Mouse (Mus musculus) intestine, postnatal 0 days (tissue): ENCODE measurements at regions not wholly inside any gene's neighbourhood (a gene's known extent, or its start where the extent isn't known, plus 50 kb on each side); places are given as distances from the start of the nearest gene placed in this dataset.

Source experiments
- ATAC-seq: fragments of 200-750 bp; cut with Nextera tagmentation; 2 replicates; pipeline ENCODE4 v1.8.0; 2017; ENCODE audit warnings: mild to moderate bottlenecking, moderate TSS enrichment, moderate library complexity
- H3K27ac ChIP-seq: fragments of 300-500 bp; sonication (generic); 2 replicates; pipeline ENCODE4 v1.5.1; 2014; ENCODE audit warnings: mild to moderate bottlenecking, low read depth, low read length, moderate library complexity
- H3K27me3 ChIP-seq: fragments of 300-500 bp; sonication (generic); replicated peaks from 2 replicates; pipeline ENCODE4 v1.6.1; 2014; ENCODE audit warnings: low read length, mixed read lengths; ENCODE audit not compliant: control insufficient read depth, insufficient read depth
- H3K36me3 ChIP-seq: fragments of 300-500 bp; sonication (generic); 2 replicates; pipeline ENCODE4 v1.6.1; 2014; ENCODE audit warnings: mild to moderate bottlenecking, moderate library complexity; ENCODE audit not compliant: control insufficient read depth, insufficient read depth
- H3K4me1 ChIP-seq: fragments of 300-500 bp; sonication (generic); replicated peaks from 2 replicates; pipeline ENCODE4 v1.6.1; 2014; ENCODE audit warnings: antibody characterized with exemption, low read length, mixed read lengths; ENCODE audit not compliant: control insufficient read depth, insufficient read depth
- H3K4me2 ChIP-seq: fragments of 300-500 bp; sonication (generic); replicated peaks from 2 replicates; pipeline ENCODE4 v1.6.1; 2014; ENCODE audit warnings: low read depth, mild to moderate bottlenecking, moderate library complexity
- H3K4me3 ChIP-seq: fragments of 300-500 bp; sonication (generic); 2 replicates; pipeline ENCODE4 v1.5.1; 2014; ENCODE audit warnings: low read depth, low read length
- H3K9ac ChIP-seq: fragments of 300-500 bp; sonication (generic); 2 replicates; pipeline ENCODE4 v1.6.1; 2014; ENCODE audit warnings: mild to moderate bottlenecking, low read depth, low read length
- H3K9me3 ChIP-seq: fragments of 300-500 bp; sonication (generic); 2 replicates; pipeline ENCODE4 v1.6.1; 2016; ENCODE audit warnings: mixed run types; ENCODE audit not compliant: control insufficient read depth
- CTCF ChIP-seq: sonication (generic); IDR thresholded peaks from 2 replicates; pipeline ENCODE4 v1.5.1; 2016; ENCODE audit warnings: low read depth, mild to moderate bottlenecking, control low read depth, antibody characterized with exemption, moderate library complexity
- WGBS: fragments of 180-500 bp; shearing (Covaris S2); extraction: QIAGEN DNeasy Blood & Tissue Kit; methylation state at CpG from one replicate; pipeline ENCODE4 v1.1.7; 2014; 5-methylcytosine and 5-hydroxymethylcytosine counted together

DNA sequence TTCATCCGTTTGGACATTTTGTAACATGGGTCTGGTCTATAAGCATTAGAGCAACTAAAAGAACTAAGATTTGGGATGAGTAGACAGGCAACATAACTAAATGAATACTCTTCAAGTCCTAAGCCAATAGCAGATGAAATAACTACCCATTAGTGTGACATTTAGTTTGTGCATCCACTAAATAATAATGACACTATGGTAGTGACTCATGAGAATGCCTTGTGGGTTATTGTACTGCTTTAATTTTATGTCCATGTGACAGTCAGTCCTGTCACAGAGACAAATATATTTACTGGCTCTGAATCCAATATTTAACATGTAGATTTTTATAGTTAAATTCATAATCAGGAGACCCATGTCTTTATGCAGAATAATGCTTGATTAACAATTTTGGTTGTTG is 339.5 kb upstream of the Epha4 start:
- no peak for ATAC-seq
- WGBS = 50% methylated on average over 1 of the region's 1 CpGs
- no peaks in the 10 kb centered on the region for H3K36me3 ChIP-seq

DNA sequence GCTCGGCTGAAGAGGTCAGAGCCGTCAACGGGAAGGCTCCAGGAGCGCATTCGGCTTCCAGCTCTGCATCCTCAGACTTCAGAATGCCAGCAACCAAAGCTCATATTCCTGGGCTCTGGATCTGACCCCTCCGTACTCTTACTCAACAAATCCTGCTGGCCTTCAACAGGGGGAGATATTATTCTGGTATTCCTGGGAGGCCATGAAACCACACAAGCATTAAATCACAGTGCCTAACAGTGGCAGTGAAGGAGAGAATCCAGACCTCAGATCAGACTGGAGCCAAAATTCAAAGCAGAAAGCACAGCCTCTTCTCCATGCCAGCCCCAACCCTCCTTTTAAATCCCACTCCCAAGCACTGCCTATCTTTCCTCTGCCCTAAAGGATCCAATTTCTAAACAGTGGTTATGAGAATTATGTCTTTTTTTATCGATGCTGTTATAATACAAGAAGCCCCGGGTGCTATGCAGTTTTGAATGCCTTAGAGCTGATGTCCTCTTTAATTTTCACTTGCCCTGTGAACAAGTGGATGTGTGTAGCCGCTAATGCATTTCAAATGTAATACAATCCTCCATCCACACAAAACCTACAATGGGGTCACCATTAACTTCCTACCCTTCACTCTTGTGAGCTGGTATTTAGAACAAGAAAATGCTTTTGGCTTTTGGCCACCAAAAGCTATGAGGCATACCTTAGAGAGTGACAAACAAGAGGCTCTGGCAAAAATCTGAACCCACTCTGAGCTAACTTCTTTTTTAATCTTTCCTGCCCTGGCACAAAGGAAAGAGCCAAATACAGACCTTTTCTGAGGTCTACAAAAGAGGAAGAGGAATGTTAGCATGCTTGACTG is 333.1 kb upstream of the Epha4 start:
- no peak for TF ChIP-seq CTCF
- 76% methylated on average over 9 of the region's 9 CpGs for WGBS

More for the DNA sequence above, 339.5 kb upstream of the Epha4 start:
- Histone ChIP-seq H3K9me3 (no peaks in the 10 kb centered on the region), H3K27me3 (no peaks in the 10 kb centered on the region), H3K4me1 (no peaks in the 10 kb centered on the region), H3K4me2 (no peak overlapping the region), H3K4me3 (no peak overlapping the region), H3K9ac (no peak overlapping the region), H3K27ac (no peak overlapping the region)
- no peak for TF ChIP-seq CTCF

DNA sequence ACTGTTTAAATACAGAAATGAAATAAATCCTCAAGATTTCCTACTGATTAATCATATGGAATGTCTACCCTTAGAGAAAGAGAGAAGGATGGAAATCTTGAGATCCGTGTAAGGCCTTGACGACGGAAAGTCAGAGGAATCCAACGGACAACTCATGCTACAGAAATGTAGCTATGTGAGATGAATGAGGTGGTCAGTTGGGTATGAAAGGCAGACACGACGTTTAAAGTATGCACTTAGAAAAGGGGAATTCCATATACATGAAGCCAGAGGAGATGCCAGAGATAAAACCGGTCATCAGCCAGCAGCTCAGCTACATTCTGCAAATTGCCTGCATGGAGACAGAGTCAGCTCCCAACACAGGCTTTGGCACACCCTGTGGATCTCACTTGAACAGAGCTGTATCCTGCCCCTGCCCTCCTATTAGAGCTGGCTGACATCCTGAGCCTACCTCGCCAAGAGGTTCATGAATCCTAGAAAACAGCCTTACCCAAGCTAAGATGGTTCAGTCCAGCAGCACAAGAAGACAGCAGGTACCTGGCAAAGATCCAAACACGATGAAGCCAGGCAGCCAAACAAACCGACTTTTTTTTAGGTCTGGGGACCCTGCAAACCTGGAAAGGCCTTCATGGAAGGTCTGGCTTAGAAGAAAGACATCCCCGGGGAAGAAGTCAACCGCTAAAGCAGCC is 331.3 kb upstream of the Epha4 start:
- no peaks in the 10 kb centered on the region for H3K36me3 ChIP-seq
- no peak overlapping the region for H3K4me2 ChIP-seq
- TF ChIP-seq CTCF = no peak
- 68% methylated on average over 12 of the region's 12 CpGs for WGBS
- ATAC-seq = no peak
- H3K4me3 ChIP-seq = no peak overlapping the region
- H3K4me1 ChIP-seq = no peaks in the 10 kb centered on the region
- no peak overlapping the region for H3K9ac ChIP-seq
- H3K27me3 ChIP-seq = no peaks in the 10 kb centered on the region
- H3K27ac ChIP-seq = no peak overlapping the region
- no peaks in the 10 kb centered on the region for H3K9me3 ChIP-seq

More for the DNA sequence above, 333.1 kb upstream of the Epha4 start:
- H3K9me3 ChIP-seq = no peaks in the 10 kb centered on the region
- no peaks in the 10 kb centered on the region for H3K36me3 ChIP-seq
- H3K27ac ChIP-seq = no peak overlapping the region
- no peak overlapping the region for H3K4me2 ChIP-seq
- no peaks in the 10 kb centered on the region for H3K4me1 ChIP-seq
- H3K27me3 ChIP-seq = no peaks in the 10 kb centered on the region
- H3K4me3 ChIP-seq = no peak overlapping the region
- ATAC-seq = no peak
- no peak overlapping the region for H3K9ac ChIP-seq

DNA sequence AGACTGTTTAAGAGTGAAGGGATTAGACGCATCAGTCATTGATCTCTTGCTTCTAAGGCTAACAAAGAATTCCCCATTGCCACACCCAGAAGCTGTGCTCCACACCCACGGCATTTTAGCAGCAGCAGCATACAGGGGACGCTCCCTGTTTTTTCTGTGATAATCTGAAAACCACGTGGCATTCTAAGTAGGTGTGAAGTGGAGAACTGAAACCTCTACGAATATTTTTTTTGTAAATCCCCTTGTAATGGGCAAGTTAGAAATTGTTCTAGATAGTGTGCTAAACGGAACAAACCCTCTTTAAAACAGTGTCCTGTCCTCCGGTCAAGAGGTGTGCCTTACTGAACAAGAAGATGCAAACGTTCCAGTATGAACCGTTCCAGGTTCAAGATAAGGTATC is 325.8 kb upstream of the Epha4 start:
- no peak overlapping the region for H3K9ac ChIP-seq
- no peak overlapping the region for H3K4me3 ChIP-seq
- WGBS = 50% methylated on average over 9 of the region's 9 CpGs
- ATAC-seq = no peak
- H3K9me3 ChIP-seq = no peaks in the 10 kb centered on the region
- no peak for TF ChIP-seq CTCF
- 0 out of 2 replicates have a peak, but pooled peaks cover 2% of the 10 kb centered on the region for H3K27me3 ChIP-seq
- H3K4me1 ChIP-seq = no peaks in the 10 kb centered on the region
- no peak overlapping the region for H3K4me2 ChIP-seq
- no peak overlapping the region for H3K27ac ChIP-seq
- H3K36me3 ChIP-seq = no peaks in the 10 kb centered on the region

DNA sequence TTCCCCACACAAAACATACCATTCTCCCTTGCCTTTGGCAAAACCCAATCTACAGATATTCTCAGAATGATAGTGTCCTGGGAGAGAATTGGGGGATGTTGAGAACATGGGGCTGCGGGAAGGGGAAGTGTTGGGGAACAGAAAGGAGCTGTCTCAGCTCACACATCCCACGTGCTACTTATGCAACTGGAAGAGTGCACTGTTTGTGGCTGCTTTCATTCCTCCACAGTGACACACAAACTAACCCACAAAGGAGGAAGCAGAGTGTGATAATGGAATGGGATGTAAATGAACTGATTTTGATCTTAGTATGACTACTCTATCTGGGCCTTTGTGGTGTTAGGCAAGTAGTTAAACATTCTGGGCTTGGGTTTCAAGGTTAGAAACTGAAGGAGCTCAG is 317.3 kb upstream of the Epha4 start:
- Histone ChIP-seq H3K27ac (no peak overlapping the region), H3K36me3 (no peaks in the 10 kb centered on the region), H3K4me1 (no peaks in the 10 kb centered on the region), H3K9ac (no peak overlapping the region), H3K9me3 (no peaks in the 10 kb centered on the region), H3K27me3 (no peaks in the 10 kb centered on the region), H3K4me2 (no peak overlapping the region), H3K4me3 (no peak overlapping the region)
- WGBS = 46% methylated on average over 2 of the region's 2 CpGs
- no peak for TF ChIP-seq CTCF
- ATAC-seq = no peak

DNA sequence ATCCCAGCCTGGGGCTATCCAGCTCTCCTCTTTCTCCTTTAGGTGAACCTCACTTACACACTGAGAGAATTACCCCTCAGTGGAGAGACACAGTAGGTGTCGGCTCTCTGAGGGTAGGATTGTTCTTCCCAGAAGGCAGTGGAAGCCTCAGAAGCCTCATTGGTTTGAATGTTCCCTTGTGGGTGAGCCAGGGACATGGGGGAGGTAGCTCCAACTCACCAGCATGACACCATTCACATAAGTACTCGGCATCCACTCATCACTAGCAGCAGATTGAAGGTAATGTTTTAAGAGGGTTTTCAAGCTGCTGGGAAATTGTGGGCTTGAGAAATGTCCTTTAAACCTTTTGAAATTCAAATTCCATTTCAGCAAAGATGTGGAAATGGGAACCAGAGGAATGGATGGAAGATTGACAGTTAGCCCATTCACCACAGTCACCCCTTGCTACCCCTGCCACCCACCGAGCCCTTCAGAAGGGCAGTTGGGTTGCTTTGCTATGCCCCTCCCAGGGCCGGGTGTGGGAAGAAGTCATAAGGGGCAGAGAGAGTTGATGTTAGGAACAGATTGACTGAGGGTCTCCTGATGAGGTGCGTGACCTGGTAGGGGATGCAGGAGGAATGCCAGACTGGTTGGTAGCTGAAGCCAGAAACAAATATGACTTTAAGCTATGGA is 310.0 kb upstream of the Epha4 start:
- Histone ChIP-seq H3K9me3 (no peaks in the 10 kb centered on the region), H3K36me3 (no peaks in the 10 kb centered on the region), H3K27ac (no peak overlapping the region), H3K9ac (no peak overlapping the region), H3K27me3 (no peaks in the 10 kb centered on the region), H3K4me3 (no peak overlapping the region), H3K4me1 (no peaks in the 10 kb centered on the region), H3K4me2 (no peak overlapping the region)
- 62% methylated on average over 5 of the region's 5 CpGs for WGBS
- no peak for ATAC-seq
- no peak for TF ChIP-seq CTCF
